Mouse (Mus musculus): Measurements from ENCODE around the gene Denr. TPM values are rescaled to one million over a fixed set of nuclear protein-coding genes. Genes with fewer than 3 reads are reported as not detected.

Denr gene
- polyA plus RNA-seq (2012): 169 and 194 TPM in 2 replicates

DNA sequence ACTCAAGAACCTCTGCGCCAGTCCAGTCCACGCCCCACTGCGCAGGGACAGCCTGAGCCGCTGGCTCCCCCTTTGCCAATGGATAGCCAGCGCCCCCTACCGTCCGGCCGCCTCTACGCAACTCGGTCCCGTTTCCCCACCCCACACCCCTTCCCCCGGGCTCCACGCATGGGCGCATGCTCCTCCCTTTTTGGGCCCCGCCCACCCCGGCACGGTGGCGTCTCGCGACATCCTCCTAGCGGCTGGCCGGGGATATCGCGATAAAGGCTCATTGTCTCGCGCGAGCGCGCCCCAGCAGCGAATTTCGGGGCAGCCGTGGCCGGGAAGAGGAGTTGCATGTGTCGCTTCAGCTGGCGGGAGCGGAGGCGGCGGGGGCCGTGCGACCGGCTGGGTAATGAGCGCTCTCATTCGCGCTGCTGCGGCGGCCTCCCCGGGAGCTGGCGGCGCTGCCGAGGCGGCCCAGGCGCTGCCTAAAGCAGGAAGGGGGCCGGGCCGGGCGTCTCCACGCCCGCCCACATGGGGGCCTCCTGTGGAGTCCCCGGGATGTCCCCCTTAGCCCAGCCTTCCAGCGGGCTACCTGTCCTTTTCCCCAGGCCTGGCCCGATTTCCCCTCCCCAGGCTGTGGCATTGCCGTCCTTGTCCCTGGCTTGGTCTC, at the start of gene Denr:
Denr (plus strand) TSS at position 200 of the 655 bp plus-strand sequence.
- TF ChIP-seq GATA1 (IDR thresholded peaks at IDR 0.05; ENCODE audit: low read length): no peak

DNA sequence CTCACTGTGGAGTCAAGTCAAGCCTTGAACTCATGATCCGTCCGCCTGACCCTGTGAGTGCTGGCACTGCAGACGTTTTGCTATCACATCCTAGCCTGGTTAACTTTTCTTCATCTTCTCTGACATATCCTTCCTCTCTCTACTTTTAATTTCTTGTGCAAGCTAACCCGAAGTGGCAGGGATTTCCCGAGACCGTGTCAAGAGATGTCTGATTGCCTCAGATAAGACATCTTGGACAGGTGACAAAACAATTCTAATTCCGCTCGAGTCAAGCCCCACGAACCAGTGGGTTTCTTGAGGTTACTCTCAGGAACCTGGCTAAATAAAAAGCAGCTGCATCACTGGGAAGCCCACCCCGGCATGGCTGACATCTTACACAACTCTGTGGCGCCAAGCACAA, 48.2 kb upstream of the Denr start:
- TF ChIP-seq GATA1 (IDR thresholded peaks at IDR 0.05; ENCODE audit: low read length): no peak

DNA sequence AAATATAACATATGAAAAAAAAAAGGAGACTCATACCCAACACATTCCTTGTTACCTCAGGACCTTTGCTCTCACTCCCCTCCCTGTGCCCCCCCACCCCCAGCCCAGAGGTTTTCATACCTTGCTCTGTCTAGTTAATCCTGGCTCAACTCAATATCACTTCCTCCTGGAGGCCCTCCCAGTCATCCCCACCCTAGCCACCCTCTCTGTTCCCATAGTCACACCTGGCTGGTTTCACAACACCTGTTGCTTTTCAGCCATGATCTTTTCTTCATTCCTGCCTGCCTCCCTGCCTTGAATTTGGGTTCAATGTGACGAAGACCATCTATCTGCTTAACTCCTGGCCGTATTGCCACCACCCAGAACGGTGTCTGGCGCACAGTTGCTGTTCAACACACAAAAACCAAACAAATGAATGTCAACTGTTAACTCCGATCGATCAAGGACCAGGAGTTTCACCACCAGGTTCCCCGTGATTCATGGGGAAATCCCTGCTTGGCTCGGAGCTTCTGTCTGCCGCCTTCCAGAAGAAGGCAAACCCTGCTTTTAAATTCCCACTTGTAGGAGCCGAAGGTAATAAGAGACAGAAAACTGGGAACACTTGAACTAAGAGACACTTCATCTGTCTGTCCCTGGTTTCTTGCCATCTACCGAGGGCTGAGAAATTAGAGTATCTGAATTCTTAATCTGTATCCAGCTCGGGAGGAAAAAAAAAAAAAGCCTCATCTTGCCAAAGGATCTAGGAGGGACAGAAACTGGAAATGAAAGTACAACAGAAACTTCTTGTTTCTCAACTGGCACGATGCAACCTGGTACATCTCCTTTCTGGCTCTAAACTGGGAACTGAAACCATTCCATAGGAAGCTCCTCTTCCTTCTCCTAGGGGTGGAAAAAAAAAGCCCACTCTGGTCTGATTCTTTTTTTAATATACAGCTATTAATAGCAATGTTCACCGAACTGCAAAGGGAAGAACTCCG, 44.3 kb upstream of the Denr start:
- no peak for TF ChIP-seq GATA1 (IDR thresholded peaks at IDR 0.05; ENCODE audit: low read length)

DNA sequence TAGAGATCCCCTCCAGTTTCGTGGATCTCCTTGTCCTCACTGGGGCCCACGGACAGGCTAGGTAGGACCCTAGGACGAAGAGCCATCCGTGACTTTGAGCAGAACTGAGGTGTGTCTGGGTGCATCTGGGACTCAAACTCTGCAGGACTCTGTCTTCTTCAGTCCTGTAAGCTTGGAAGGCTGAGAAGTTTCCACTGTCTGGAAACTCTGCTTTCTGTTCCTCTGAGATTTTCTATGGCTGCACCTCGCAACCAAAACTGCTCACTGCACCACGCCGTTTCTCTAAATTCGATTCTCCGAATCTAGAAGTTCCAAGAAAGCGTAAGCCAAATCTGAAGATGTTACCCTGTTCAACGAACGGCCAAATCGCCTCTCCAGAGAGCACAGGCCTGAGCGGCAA, 43.0 kb upstream of the Denr start:
- no peak for TF ChIP-seq GATA1 (IDR thresholded peaks at IDR 0.05; ENCODE audit: low read length)

DNA sequence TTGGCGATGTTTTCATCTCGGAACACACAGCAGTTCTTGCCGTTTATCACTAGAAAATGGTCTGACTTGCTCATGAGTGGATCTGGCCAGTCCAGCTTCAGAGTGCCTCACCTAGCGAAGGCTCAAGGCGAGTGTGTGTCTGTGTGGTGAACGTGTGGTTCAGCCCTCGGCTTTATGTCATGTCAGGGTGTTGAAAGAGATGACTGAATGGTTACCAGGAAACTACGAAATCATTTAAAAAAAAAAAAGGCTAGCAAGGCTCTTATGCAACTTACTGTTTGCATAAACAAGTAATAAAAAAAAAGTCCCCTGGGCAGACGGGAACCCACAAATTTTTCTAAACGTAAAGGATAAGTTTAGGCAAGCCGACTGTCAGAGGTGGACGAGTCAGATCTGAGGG, 41.6 kb upstream of the Denr start, which contains the start of gene Hcar2:
Hcar2 (minus strand) TSS at position 135 of the 400 bp plus-strand sequence.
- no peak for TF ChIP-seq GATA1 (IDR thresholded peaks at IDR 0.05; ENCODE audit: low read length)

DNA sequence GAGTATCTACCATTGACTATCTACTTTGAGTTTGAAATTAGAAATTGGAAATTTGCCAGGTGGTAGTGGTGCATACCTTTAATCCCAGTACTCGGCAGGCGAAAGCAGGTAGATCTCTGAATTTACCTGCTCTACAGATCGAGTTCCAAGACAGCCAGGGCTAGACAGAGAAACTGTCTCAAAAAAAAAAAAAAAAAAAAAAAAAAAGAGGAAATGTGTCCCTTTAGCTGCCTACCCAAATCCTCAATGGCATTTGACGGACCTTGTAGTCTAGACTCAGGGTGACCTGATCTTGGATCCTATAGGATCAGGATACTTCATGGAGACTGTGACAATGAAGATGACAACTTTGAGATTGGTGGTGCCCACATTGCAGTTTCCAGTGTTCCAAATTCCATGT, 40.5 kb upstream of the Denr start:
- TF ChIP-seq GATA1 (IDR thresholded peaks at IDR 0.05; ENCODE audit: low read length): no peak

DNA sequence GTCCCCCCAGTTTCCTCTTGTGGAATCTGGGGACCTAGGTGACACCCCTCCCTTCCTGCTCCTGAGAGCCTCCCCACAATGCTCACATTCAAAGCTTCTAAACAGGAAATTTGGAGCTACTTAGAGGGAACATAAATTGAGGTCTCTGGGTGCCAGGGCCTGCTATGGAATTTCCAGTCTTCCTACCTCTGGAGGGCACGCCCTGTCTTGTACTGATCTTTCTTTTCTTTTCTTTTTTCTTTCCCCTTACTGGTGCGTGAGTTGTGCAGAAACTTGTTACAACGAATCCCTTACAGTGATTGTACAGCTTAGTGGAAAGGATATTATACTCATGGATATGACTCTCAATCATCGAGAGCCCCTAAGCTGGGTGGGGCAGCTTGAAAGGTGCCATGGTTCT, 37.4 kb upstream of the Denr start:
- no peak for TF ChIP-seq GATA1 (IDR thresholded peaks at IDR 0.05; ENCODE audit: low read length)

DNA sequence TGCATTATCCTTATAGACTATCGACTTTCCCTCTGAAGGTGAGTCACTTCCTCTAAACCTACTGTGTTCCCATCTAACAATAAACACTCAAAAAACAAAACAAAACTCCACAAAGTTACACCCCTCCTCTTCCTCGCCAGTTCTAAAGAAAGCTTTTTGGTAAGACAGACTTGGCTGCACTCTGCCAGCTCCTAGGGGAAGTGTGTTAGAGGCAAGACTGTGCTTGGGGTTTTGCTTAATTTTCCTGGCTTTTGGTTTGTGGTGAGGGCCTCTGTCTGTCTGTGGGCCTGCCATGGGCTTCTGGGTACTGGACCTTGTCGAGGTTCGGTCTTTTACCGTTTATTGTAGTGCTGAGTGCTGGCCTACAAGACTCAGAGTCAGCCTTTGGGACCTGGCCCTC, 32.8 kb upstream of the Denr start:
- no peak for TF ChIP-seq GATA1 (IDR thresholded peaks at IDR 0.05; ENCODE audit: low read length)

DNA sequence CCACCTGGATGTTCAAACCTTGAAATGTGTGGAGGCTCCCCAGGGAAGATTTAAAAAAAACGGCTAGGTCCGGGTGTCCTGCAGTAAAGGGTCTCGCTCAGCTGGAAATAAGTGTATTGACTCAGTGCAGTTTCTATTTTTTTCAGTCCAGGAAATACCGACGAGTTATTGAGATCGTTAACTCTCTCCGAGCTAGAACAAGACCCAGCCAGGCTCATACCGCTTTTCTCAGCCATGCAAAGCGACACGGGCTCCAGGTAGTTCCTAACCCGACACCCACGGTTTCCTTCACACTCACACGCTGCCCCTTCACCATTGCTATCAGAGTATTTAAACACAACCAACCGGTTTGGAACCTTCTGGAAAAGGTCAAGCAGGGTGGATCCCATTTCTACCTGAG, 28.9 kb upstream of the Denr start:
- no peak for TF ChIP-seq GATA1 (IDR thresholded peaks at IDR 0.05; ENCODE audit: low read length)

DNA sequence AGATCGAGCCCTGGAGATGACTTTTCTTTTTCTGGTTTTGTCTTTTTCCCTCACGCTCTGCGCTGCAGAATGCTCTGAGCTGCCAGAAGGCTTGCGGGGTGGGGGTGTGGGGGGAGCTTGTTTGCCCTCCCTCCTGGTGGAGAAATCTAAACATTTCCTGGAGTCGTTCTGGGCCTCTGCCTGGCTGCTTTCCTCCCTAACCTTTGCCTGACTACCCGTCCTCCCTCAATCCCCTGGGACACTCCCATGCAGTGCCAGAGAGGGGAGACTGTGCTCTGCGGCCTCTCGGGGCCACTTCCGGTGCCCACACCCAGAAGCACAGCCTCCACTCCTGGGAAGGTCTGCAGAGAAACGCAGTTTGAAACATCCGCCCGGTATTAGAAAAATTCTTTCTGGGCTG, 27.0 kb upstream of the Denr start, which contains the start of gene Hcar1:
Hcar1 (minus strand) TSS at position 93 of the 400 bp plus-strand sequence.
- TF ChIP-seq GATA1 (IDR thresholded peaks at IDR 0.05; ENCODE audit: low read length): no peak

DNA sequence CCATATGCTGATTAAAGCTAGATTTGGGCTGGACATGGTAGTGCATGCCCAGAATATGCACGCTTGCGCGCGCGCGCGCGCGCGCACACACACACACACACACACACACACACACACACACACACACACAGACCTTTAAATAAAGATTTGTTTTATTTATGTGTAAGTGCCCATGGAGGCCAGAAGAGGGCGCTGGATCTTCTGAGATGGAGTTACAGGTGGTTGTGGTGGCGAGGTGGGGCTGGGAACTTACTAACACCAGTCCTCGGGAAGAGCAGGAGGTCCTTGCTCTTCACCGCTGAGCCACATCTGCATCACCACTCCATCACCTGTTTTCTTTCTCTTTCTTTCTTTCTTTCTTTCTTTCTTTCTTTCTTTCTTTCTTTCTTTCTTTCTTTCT, 26.2 kb upstream of the Denr start:
- no peak for TF ChIP-seq GATA1 (IDR thresholded peaks at IDR 0.05; ENCODE audit: low read length)

DNA sequence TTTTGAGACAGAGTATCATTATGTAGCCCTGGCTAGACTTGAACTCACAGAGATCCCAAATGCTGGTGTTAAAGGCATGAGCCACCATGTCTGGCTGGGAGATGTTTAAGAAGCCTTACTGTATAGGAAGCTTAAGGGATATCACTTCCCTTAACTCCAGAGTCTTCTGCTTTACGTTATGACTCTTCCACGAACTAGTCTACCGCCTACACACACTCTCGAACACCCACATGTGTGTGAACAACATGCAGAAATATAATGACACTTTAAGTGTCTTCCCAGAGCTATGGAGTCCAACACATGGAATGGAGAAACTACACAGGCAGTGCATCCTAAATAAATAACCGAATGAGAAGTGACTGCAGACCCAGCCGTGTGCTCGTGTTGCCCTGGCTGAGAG, 23.1 kb upstream of the Denr start:
- no peak for TF ChIP-seq GATA1 (IDR thresholded peaks at IDR 0.05; ENCODE audit: low read length)

DNA sequence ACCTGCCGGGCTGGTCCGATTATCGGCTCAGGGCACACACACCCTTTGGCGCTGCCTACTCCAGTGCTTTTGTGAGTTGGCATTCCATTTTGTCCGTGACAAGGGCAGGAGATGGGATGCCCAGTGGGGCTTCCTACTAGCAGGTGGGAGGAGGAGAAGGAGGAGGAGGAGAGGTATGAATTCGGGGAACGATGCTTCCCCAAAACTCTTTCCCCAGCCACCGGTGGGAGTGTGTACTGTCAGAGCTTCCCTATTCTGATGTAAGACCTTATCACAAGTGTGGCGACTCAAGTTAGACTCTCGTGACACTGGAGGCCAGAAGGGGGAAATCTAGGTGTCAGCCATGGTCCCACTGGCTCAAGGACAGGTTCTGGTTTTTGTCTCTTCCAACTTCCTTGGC, 22.6 kb upstream of the Denr start:
- no peak for TF ChIP-seq GATA1 (IDR thresholded peaks at IDR 0.05; ENCODE audit: low read length)

DNA sequence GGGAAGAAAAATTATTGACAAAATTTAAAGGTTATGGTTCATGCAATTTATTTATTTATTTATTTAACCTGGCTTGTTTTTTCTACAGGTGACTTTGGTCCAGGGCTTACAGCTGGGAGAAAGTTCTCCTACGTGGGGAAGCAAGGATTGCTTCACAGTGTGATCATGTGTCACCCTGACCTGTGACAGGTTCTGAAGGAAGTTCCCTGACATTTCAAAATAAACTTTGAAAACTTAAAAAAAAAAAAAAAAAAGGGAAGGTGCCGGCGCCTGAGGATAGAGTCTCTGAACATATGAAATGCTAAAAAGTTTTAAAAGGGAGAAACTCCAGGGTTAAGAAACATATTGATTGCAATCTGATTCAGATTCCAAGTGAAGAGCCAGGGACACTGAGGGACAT, 20.6 kb upstream of the Denr start:
- TF ChIP-seq GATA1 (IDR thresholded peaks at IDR 0.05; ENCODE audit: low read length): no peak

DNA sequence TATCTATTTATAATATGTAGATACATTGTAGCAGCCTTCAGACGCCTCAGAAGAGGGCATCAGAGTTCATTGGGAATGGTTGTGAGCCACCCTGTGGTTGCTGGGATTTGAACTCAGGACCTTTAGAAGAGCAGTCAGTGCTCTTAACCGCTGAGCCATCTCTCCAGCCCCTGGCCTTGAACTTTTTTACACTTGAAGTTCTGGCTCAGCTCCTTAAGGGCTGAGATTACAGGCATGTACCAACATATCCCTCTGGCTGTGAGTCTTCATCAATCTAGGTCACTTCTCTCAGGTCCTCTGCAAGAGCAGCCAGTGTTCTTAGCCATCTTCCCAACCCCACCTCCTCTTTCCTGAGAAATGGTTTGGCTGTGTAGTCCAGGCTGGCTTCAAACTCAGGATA, 16.7 kb upstream of the Denr start:
- TF ChIP-seq GATA1 (IDR thresholded peaks at IDR 0.05; ENCODE audit: low read length): no peak

DNA sequence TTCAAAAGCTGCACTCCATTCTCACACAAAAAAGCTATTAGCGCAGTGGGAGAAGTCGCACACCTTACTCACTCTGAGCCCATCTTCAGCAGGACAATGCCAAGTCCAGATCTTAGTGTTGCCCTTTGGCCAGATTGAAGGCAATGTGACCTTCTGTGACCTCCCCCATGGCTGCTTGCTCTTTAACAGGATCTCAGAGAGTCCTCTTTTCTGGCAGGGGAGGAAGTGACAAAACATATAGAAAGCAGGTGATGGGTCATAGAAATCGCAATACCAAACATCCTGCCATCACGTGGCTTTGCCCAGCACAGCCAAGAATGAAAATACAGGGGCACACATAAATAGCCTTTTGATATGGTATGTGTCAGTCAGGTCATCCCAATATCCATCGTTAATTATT, 16.0 kb upstream of the Denr start:
- TF ChIP-seq GATA1 (IDR thresholded peaks at IDR 0.05; ENCODE audit: low read length): no peak

DNA sequence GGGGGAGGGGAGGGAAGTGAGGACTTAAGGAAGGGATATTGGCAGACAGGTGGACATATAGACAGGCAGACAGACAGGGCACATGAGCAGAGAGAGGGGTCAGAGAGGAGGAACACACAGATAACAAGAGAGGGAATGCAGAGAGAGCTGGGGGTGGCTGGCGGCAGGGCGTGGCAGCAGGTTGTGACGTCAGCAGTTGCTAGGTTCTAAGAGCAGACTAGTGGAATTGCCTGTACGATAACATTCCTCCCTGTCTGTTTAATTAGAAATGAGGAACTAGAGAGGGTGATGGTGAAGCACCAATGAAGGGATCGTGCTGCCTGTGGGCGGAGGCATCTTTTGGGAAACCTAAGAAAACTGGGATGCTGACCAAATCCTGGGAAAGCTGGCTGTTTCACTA, 15.3 kb upstream of the Denr start:
- TF ChIP-seq GATA1 (IDR thresholded peaks at IDR 0.05; ENCODE audit: low read length): no peak

Measured in G1E-ER4 (cell line).